Mouse (Mus musculus) embryonic facial prominence, embryonic 15.5 days (tissue): ENCODE measurements at regions not wholly inside any gene's neighbourhood (a gene's known extent, or its start where the extent isn't known, plus 50 kb on each side); places are given as distances from the start of the nearest gene placed in this dataset.
A peak's percentile ranks its signal among the peaks of the same experiment; 100 is the strongest.

ENCODE experiments used
- ATAC-seq: fragments of 200-750 bp; cut with Nextera tagmentation; 2 replicates; pipeline ENCODE4 v1.8.0; 2017; ENCODE audit warnings: low read depth, moderate TSS enrichment; ENCODE audit not compliant: insufficient number of reproducible peaks, low FRiP score, low TSS enrichment
- H3K27ac ChIP-seq: fragments of 300-500 bp; sonication (generic); replicated peaks from 2 replicates; pipeline ENCODE4 v1.5.1; 2015; ENCODE audit warnings: mild to moderate bottlenecking, inconsistent platforms
- H3K27me3 ChIP-seq: fragments of 300-500 bp; sonication (generic); 2 replicates; pipeline ENCODE4 v1.6.1; 2015; ENCODE audit warnings: inconsistent platforms
- H3K36me3 ChIP-seq: fragments of 300-500 bp; sonication (generic); 2 replicates; pipeline ENCODE4 v1.6.1; 2015; ENCODE audit warnings: mild to moderate bottlenecking, inconsistent platforms
- H3K4me1 ChIP-seq: fragments of 300-500 bp; sonication (generic); 2 replicates; pipeline ENCODE4 v1.6.1; 2015; ENCODE audit warnings: inconsistent platforms
- H3K4me2 ChIP-seq: fragments of 300-500 bp; sonication (generic); replicated peaks from 2 replicates; pipeline ENCODE4 v1.6.1; 2015; ENCODE audit warnings: mild to moderate bottlenecking, inconsistent platforms
- H3K4me3 ChIP-seq: fragments of 300-500 bp; sonication (generic); replicated peaks from 2 replicates; pipeline ENCODE4 v1.5.1; 2015; ENCODE audit warnings: mild to moderate bottlenecking, inconsistent platforms
- H3K9ac ChIP-seq: fragments of 300-500 bp; sonication (generic); 2 replicates; pipeline ENCODE4 v1.6.1; 2015; ENCODE audit warnings: inconsistent platforms
- H3K9me3 ChIP-seq: fragments of 300-500 bp; sonication (generic); replicated peaks from 2 replicates; pipeline ENCODE4 v1.6.1; 2016; ENCODE audit warnings: inconsistent platforms
- WGBS: fragments of 180-500 bp; shearing (Covaris S2); methylation state at CpG from one replicate; pipeline ENCODE4 v1.1.7; 2015; 5-methylcytosine and 5-hydroxymethylcytosine counted together

DNA sequence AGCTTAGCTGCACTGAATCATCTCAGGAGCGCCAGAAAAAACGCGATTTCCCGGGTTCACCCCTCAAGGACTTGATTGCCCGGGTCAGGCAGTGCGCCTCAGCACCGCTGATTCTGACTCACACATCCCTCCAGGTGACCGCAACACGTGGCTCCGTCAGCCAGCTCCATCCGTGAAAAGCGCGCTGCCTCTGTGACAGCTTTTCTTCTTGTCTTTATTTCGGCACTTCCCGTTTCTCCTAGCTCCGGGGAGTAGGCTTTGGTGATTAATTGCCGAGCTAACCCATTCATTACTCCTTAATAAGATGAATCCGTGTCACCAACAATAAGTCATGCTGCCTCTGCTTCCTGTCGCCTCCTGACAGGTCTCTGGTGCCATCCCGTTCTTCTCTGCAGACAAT, 108.6 kb downstream of the Katnal1 start:
- Histone ChIP-seq H3K9me3 (no peaks in the 10 kb centered on the region), H3K4me3 (no peak overlapping the region), H3K27ac (no peak overlapping the region), H3K4me2 (0 out of 2 replicates have a peak overlapping the region, but pooled peaks have one; percentile 17), H3K36me3 (no peaks in the 10 kb centered on the region), H3K27me3 (no peaks in the 10 kb centered on the region; the same call in 1 of the 2 replicates), H3K9ac (no peak overlapping the region), H3K4me1 (no peaks in the 10 kb centered on the region; the same call in 1 of the 2 replicates)
- 26% methylated on average over 20 of the region's 20 CpGs for WGBS
- ATAC-seq, result no peak

DNA sequence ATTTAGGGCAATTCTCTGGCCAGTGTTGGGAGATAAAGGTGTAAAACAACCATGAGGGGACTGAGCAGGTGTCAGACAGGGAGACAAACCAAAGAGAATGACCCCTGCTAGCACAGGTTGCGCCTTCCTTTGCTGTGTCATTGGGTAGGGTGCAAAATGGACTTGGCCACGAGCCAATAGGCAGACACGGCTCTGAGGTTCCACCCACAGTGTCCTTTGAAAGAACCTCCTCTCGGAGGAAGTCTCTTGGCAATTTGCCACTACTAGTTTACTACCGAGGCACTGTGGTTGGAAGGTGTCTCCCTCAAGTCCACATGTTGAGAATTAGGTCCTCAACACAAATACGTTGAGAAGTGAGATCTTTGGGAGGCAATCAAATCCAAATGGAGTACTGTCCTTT, 109.7 kb downstream of the Katnal1 start:
- Histone ChIP-seq H3K27me3 (no peaks in the 10 kb centered on the region; the same call in 1 of the 2 replicates), H3K27ac (no peak overlapping the region), H3K9ac (no peak overlapping the region), H3K4me2 (no peak overlapping the region), H3K36me3 (no peaks in the 10 kb centered on the region), H3K9me3 (no peaks in the 10 kb centered on the region), H3K4me3 (no peak overlapping the region), H3K4me1 (no peaks in the 10 kb centered on the region; the same call in 1 of the 2 replicates)
- ATAC-seq, result peak; percentile 39; the same call in 1 of the 2 replicates
- WGBS, result 34% methylated on average over 6 of the region's 6 CpGs

DNA sequence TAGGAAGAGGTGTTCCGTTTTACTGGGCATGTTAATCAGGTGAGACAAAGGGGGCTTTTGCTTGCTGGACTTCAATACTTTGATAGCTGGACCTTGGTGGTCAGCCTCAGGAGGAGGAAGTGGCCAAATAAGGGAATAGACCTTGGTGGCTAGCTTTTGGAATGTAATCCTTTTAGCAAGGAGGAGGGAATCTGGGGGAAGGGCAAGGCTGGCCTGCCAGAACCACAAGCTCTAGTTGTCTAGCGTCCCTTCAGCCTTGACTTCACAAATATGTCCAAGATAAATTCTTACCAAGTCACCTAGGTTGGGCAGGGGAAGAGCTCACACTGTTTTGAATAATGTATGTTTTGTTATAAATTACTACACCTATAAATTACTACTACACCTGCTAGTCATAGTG, 110.4 kb downstream of the Katnal1 start:
- no peak overlapping the region for H3K9ac ChIP-seq
- H3K27me3 ChIP-seq, result no peaks in the 10 kb centered on the region; the same call in 1 of the 2 replicates
- WGBS, result 54% methylated on average over 2 of the region's 2 CpGs
- H3K4me3 ChIP-seq, result no peak overlapping the region
- no peak overlapping the region for H3K4me2 ChIP-seq
- no peak for ATAC-seq
- H3K4me1 ChIP-seq, result no peaks in the 10 kb centered on the region; the same call in 1 of the 2 replicates
- no peak overlapping the region for H3K27ac ChIP-seq
- no peaks in the 10 kb centered on the region for H3K9me3 ChIP-seq
- no peaks in the 10 kb centered on the region for H3K36me3 ChIP-seq

DNA sequence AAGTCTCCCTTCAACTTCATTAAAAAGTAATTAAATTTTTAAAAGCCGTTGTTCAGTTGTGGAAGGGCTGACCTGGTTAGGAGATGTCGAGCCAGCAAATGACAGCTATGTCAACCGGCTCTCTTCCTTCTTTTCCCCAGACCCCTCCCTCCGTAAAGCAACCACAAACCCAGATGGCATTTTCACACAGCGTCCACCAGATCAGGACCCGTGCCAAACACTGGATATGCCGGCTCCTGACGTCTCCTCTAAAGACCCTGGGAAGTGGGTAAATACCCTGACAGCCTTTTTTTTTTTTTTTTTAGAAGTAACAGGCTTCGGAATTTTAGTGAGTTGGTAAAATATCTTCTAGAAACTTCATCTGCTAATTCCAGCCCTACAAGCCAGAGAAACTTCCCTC, 116.3 kb downstream of the Katnal1 start:
- Histone ChIP-seq H3K36me3 (no peaks in the 10 kb centered on the region), H3K27me3 (peaks cover 10% of the 10 kb centered on the region; the same call in 1 of the 2 replicates), H3K27ac (no peak overlapping the region), H3K9me3 (0 out of 2 replicates have a peak, but pooled peaks cover 1% of the 10 kb centered on the region), H3K4me1 (peaks cover 7% of the 10 kb centered on the region; the same call in 1 of the 2 replicates), H3K9ac (no peak overlapping the region), H3K4me3 (no peak overlapping the region), H3K4me2 (no peak overlapping the region)
- 47% methylated on average over 9 of the region's 9 CpGs for WGBS
- ATAC-seq, result no peak

DNA sequence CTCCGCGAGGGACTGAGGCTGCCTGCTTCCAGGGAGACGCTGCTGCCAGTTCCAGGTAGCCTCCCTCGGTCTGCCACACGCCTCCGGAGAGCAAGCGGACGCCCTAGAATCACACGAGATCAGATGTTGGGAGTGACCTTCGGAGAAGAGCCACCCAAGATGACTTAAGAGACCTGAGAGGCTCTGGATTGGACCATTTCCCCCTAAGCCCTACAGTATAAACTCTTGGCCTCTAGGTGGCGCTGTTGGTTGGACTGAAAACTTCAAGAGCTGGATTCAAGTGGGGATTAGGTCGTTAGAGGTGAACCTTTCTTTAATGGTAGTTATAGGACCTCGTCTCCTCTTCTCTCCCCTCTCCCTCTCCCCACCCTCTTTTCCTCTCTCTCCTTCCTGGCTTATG, 117.1 kb downstream of the Katnal1 start:
- Histone ChIP-seq H3K36me3 (no peaks in the 10 kb centered on the region), H3K27ac (no peak overlapping the region), H3K4me2 (no peak overlapping the region), H3K4me1 (peaks cover 7% of the 10 kb centered on the region; the same call in 1 of the 2 replicates), H3K9ac (no peak overlapping the region), H3K9me3 (0 out of 2 replicates have a peak, but pooled peaks cover 3% of the 10 kb centered on the region), H3K27me3 (peaks cover 10% of the 10 kb centered on the region; the same call in 1 of the 2 replicates), H3K4me3 (no peak overlapping the region)
- 17% methylated on average over 13 of the region's 13 CpGs for WGBS
- no peak for ATAC-seq

DNA sequence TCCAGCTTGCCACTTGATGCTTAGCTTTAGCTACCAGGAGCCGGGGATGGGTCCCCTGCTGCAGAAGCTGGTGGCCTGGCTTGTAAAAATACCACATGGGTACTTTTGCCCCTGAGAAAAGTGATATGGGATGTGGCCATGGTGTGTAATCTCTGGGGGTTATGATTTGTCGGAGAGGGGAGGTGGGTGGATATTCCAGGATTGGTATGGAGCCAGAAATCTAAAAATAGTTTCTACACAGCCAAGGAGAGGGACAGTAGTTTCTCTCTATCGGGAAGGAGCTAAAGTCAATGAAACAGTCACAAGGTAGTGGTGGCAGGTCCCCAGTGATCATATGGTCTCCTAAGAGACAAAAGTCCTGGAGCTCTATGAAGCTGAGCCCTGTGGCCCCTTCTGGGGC, 119.6 kb downstream of the Katnal1 start:
- H3K4me1 ChIP-seq, result peaks cover 7% of the 10 kb centered on the region; the same call in 1 of the 2 replicates
- no peaks in the 10 kb centered on the region for H3K36me3 ChIP-seq
- no peak for ATAC-seq
- no peak overlapping the region for H3K4me2 ChIP-seq
- no peak overlapping the region for H3K27ac ChIP-seq
- peaks cover 10% of the 10 kb centered on the region; the same call in 1 of the 2 replicates for H3K27me3 ChIP-seq
- no peak overlapping the region for H3K4me3 ChIP-seq
- no peak overlapping the region for H3K9ac ChIP-seq
- 0 out of 2 replicates have a peak, but pooled peaks cover 3% of the 10 kb centered on the region for H3K9me3 ChIP-seq
- 42% methylated on average over 3 of the region's 3 CpGs for WGBS

DNA sequence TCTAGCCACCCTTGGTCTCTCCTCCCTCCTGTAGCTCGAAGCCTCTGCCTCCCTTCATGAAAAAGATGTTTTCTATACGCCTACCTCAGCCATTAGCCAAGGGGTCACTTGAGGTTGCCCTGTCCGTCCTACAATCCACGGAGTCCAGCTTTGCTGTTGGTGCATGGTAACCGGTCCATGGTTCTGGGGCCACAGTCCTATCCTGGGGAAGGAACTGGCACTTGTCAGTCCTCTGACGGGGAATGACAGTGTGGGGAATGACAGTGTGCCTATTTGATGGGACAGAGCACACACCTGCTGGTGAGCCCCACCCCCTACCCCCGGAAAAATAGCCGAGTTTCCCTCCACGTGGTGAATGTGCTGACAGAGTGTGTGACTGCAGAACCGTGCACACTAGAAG, 120.1 kb downstream of the Katnal1 start:
- WGBS, result 12% methylated on average over 10 of the region's 10 CpGs
- Histone ChIP-seq H3K4me2 (0 out of 2 replicates have a peak overlapping the region, but pooled peaks have one; percentile 21), H3K27me3 (peaks cover 10% of the 10 kb centered on the region; the same call in 1 of the 2 replicates), H3K4me3 (no peak overlapping the region), H3K9ac (no peak overlapping the region), H3K9me3 (0 out of 2 replicates have a peak, but pooled peaks cover 3% of the 10 kb centered on the region), H3K27ac (no peak overlapping the region), H3K4me1 (peaks cover 7% of the 10 kb centered on the region; the same call in 1 of the 2 replicates), H3K36me3 (no peaks in the 10 kb centered on the region)
- 0 out of 2 replicates have a peak, but pooled peaks have one; percentile 27 for ATAC-seq

DNA sequence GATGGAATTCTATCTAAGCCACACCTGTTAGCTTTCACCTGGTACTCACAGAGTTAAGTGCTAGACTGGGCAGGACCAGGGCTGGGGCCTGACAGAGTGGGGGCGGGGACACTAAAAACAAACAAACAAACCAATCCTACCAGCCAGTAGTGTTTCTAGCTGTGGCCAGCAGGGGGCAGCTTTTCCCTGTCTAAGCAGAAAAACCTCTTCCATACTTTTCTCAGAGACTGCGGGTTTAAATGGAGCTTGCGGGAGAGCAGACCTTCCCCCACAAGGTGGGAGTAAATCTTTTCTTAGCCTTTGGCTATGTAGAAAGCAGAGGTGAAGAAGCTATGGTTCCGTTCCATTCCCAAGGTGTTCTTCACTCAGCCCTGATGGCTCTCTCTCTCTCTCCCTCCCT, 120.7 kb downstream of the Katnal1 start:
- 0 out of 2 replicates have a peak overlapping the region, but pooled peaks have one; percentile 21 for H3K4me2 ChIP-seq
- 3% methylated on average over 4 of the region's 4 CpGs for WGBS
- H3K9ac ChIP-seq, result no peak overlapping the region

DNA sequence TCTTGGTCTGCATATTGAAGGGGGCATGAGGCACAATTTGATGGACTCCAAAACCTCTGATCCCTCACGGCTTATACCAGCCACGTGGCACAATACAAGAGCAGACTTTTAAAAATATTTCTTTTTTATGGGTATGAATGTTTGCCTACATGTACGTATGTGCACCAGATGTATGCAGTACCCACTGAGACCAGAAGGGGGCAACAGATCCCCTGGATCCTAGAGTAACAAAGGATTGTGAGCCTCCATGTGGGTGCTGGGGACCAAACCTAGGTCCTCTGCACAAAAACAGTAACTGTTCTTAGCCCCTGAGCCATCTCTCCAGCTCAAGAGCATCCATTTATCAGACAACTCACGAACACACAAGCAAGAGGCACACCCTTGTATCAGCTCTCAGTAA, 121.5 kb downstream of the Katnal1 start:
- no peak overlapping the region for H3K4me3 ChIP-seq
- H3K27me3 ChIP-seq, result peaks cover 10% of the 10 kb centered on the region; the same call in 1 of the 2 replicates
- 91% methylated on average over 4 of the region's 4 CpGs for WGBS
- H3K9me3 ChIP-seq, result 0 out of 2 replicates have a peak, but pooled peaks cover 3% of the 10 kb centered on the region
- H3K4me1 ChIP-seq, result peaks cover 9% of the 10 kb centered on the region
- no peak overlapping the region for H3K9ac ChIP-seq
- ATAC-seq, result no peak
- H3K4me2 ChIP-seq, result no peak overlapping the region
- no peak overlapping the region for H3K27ac ChIP-seq
- H3K36me3 ChIP-seq, result no peaks in the 10 kb centered on the region

More for the DNA sequence above, 120.7 kb downstream of the Katnal1 start:
- Histone ChIP-seq H3K36me3 (no peaks in the 10 kb centered on the region), H3K4me1 (peaks cover 7% of the 10 kb centered on the region; the same call in 1 of the 2 replicates), H3K9me3 (0 out of 2 replicates have a peak, but pooled peaks cover 3% of the 10 kb centered on the region), H3K4me3 (no peak overlapping the region), H3K27me3 (peaks cover 10% of the 10 kb centered on the region; the same call in 1 of the 2 replicates), H3K27ac (no peak overlapping the region)
- ATAC-seq, result no peak

DNA sequence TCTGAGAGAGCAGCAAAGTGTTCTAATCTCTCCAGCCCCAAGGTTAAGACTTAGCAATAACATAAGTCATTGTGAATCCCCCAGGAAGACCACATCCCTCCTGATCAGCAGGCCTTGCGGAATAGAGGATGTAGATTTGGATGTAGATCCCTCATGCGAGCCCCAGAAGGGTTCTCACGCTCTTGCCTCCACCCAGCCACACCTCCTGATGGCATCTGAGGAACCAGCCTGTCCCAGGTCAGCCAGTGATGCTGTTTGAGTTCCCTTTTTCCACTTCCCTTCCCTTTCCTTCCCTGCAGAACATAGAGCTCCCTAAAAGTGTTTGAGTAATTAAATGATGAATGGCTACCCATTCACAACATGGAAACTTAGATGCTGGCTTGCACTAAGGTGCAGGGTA, 124.1 kb downstream of the Katnal1 start:
- Histone ChIP-seq H3K4me2 (no peak overlapping the region), H3K36me3 (no peaks in the 10 kb centered on the region), H3K9ac (no peak overlapping the region), H3K9me3 (0 out of 2 replicates have a peak, but pooled peaks cover 3% of the 10 kb centered on the region), H3K27me3 (0 out of 2 replicates have a peak, but pooled peaks cover 2% of the 10 kb centered on the region), H3K4me1 (peaks cover 11% of the 10 kb centered on the region), H3K27ac (no peak overlapping the region), H3K4me3 (no peak overlapping the region)
- no peak for ATAC-seq
- WGBS, result 63% methylated on average over 3 of the region's 3 CpGs

DNA sequence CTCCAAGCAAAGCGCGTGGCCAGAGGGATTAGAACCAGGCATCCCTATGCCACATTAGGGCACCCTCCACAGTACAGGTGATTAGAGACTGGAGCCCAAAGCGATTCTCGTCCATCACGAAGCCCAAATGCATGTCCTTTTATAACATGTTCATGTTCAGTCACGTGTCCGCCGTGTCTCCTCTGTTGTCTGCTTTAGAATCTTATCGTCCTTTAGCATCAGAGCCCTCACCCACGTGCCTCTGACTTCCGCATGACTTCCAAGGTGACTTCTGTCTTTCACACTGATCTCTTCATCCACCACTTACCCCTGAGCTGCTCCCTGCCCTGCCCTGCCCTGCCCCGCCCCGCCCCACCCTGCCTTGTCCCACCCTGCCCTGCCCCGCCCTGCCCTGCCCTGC, 125.3 kb downstream of the Katnal1 start:
- no peak overlapping the region for H3K9ac ChIP-seq
- no peak overlapping the region for H3K4me3 ChIP-seq
- H3K36me3 ChIP-seq, result no peaks in the 10 kb centered on the region
- H3K27me3 ChIP-seq, result no peaks in the 10 kb centered on the region
- peaks cover 6% of the 10 kb centered on the region for H3K4me1 ChIP-seq
- ATAC-seq, result no peak
- no peak overlapping the region for H3K4me2 ChIP-seq
- 78% methylated on average over 14 of the region's 14 CpGs for WGBS
- H3K27ac ChIP-seq, result no peak overlapping the region
- 0 out of 2 replicates have a peak, but pooled peaks cover 3% of the 10 kb centered on the region for H3K9me3 ChIP-seq
